Mouse (Mus musculus) skeletal muscle tissue, adult 2 months (tissue): ENCODE results near the gene Cdc42.

ENCODE experiments used
- DNase-seq: peaks from one replicate; pipeline ENCODE4 v3.0.0-alpha.2; 2012; ENCODE audit warnings: low read depth, low spot score

The Cdc42 gene

GRCm38 (mm10) chr4:137357517-137358254 is at the start of gene Cdc42:
Gene Cdc42 (minus strand): TSS chr4:137357720.
- peak; percentile 97 for DNase-seq

DNA sequence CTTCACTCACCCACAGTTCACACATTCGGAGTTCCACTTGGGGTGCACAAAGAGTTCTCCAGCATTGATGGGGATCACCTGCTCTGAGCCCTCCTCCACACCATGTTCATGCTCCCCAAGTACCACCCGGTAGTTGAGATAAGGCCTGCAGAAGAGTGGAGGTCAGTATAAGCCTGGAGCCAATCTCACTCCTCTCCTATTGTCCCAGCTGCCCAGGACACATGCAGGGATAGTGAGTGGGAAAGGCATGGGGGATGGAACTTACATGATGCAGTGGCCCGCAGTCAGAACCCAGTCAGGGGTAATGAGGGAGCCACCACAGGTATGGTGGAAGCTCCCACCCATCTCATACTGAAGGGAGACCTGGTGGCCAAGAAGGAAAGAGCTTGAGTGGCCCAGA is 48.1 kb upstream of the Cdc42 start:
- DNase-seq, result no peak

DNA sequence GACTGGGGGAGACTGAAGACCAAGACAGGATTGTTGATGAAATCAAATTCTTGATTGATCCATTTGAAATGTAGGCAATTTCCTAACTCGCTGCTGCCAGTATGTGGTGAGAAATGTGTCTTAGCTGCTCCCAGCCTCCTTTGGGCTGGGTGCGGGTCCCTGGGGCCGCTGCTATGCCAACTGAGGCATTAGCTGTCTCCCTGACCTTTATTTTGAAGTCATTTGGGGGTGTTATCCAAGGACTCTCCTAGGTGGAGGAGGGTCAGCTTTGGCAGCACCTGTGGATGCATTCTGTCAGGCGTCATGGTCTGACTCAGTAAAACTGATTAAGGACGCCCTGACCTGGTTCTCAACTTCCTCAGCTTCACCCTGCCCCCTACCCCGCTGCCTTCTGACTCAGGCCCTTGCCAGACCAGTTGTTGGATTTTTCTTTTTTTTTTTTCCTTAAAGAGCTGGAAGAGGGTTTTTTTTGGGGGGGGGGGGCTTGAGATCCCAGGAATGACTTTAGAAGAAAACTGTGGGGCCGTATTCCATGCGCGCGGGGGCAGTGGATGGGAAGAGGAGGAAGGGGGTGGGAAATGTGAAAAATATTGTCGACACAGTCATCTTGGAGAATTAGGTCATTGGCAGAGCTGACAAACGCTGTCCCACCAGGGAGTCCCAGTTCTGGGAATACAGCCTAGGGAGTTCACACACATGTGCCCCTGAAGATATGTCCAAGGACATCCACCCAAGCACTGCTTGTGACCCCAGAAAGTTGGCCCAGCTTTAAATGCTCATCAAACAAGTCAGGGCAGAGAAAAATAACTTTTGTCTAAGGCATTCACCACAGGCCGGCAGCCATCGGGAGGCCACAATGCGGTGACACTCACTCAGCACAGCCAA is 39.4 kb upstream of the Cdc42 start:
- DNase-seq, result peak; percentile 69

GRCm38 (mm10) chr4:137393378-137394135 is 36.0 kb upstream of the Cdc42 start:
- peak; percentile 82 for DNase-seq

DNA sequence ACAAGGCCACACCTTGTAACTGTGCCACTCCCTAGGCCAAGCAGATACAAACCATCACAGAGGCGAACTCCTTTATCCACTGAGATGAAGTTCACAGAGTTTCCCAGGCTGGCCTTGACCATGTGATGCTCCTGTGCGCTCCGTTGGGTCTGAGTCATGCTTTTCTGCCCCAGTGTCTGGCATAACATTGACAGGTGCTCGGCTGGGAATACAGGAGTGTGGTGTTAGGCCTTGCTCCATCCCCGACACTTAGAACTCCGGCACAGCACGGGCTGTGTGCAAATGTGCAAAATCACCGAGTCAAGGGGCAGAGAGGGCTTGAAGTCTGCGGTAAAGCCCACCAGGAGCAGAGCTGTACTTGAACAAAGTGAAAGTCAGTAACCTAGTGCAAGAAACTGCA is 35.4 kb upstream of the Cdc42 start:
- no peak for DNase-seq

DNA sequence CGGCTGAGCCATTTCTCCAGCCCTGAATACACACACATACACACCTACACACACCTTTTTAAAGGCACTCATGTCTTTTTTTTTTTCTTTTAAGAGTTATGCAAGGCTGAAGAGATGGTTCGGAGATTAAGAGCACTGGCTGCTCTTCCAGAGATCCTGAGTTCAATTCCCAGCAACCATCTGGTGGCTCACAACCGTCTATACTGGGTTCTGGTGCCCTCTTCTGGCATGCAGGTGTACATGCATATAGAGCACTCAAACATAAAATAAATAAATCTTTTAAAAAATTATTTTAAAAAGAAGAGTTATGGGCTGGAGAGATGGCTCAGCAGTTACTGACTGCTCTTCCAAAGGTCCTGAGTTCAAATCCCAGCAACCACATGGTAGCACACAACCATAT is 33.8 kb upstream of the Cdc42 start:
- DNase-seq, result no peak

- DNase-seq, result no peak
Measured at GRCm38 (mm10) chr4:137390196-137390595, 32.7 kb upstream of the Cdc42 start.

DNA sequence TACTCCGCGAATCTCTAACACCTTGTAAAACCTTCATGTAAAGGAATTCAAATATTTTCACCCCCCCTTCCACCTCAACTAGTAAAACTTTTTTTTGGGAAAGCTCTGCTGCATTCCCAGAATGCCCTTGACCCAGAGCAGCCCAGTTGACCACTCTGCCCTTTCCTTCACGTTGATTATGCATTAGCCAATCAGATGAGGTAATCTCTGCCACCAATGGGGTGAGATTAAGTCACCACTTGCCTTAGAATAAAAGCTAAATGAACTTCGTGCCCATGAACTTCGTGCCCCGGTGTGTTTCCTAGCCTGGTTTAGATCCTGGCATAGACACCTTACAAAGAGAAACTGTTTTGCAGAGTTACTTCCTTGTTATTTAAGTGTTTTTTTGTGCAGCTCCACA is 31.5 kb upstream of the Cdc42 start:
- peak; percentile 51 for DNase-seq

- peak; percentile 91 for DNase-seq
Measured at GRCm38 (mm10) chr4:137388059-137388794, 30.7 kb upstream of the Cdc42 start.

- DNase-seq, result no peak
Measured at GRCm38 (mm10) chr4:137387482-137388058, 30.1 kb upstream of the Cdc42 start.

- no peak for DNase-seq
Measured at GRCm38 (mm10) chr4:137380702-137381605, 23.4 kb upstream of the Cdc42 start.

DNA sequence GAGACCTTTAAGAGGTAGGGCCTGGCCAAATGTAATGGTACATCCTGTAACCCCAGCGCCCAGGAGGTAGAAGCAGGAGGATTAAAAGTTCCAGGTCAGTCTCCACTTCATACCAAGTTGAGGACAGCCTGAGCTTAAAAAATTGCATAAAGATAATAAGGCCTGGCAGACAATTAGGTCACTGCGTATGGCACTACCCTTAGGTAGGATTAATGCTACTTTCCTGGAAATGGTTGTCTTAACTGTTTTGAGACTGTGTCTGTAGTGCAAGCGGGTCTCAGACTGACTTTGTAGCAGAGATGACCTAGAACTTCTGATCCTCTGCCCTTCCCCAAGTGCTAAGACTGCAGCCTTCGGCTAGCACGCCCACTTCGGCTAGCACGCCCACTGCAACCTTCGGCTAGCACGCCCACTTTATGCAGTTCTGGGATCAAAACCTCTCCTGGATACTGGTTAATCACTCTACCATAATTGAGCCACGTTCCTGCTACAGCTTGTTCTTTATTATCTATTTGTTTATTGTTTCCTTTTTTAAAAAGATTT is 22.3 kb upstream of the Cdc42 start:
- DNase-seq, result no peak

- DNase-seq, result no peak
Measured at GRCm38 (mm10) chr4:137379085-137379484, 21.6 kb upstream of the Cdc42 start.

DNA sequence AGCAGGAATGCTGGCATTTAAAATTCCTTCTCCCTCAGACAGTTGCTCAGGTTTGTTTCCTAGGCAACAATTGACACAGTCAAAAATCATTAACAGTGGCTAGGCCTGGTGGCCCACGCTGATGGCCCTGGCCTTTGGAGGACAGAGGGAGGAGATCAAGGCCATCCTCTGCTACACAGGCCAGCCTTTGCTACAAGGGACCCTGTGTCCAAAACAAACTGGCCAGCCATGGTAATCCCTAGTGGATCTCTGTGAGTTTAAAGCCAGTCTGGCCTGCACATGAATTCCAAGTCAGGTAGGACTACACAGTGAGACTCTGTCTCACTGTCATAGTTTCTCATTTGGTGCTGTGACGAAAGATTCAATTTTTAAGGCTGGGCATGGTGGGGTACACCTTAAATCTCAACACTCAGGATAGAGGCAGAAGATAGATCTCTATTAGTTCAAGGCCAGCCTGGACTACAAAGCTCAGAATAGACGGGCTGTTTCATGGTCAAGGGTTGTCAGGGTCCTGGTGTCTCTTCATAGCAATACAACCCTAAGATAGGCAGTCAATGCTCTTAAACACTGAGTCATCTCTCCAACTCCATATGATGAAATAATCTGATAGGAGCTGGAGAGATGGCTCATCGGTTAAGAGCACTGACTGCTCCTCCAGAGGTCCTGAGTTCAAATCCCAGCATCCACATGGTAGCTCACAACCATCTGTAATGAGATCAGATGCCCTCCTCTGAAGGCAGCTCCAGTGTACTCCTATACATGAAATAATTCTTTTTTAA is 20.2 kb upstream of the Cdc42 start:
- no peak for DNase-seq

- no peak for DNase-seq
Measured at GRCm38 (mm10) chr4:137376778-137377177, 19.3 kb upstream of the Cdc42 start.

GRCm38 (mm10) chr4:137375314-137376278 is 18.1 kb upstream of the Cdc42 start:
- DNase-seq, result peak; percentile 89

DNA sequence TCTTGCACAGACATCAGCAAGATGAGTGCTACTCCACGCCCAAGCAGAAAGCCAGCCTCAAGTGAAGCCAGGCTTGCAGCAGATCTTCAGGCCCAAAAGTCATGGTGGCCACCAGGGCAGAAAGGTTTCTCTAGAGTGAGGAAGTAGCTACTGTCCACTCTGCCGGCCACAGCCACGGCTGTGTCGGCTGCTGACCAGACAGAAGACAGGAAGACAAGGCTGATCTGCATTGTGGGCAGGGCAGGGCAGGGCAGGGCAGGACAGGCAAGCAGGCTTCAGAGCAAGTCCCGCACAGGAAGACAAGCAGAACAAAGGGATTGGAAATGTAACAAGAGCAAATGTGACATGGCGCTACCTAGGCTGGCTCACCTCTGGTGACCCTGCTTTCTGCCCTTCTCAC is 16.2 kb upstream of the Cdc42 start:
- DNase-seq, result no peak
